Mouse (Mus musculus) thymus, adult 2 months (tissue): ENCODE data around the gene Tgm3. TPM values are rescaled to one million over a fixed set of nuclear protein-coding genes. Genes with fewer than 3 reads are reported as not detected.

Experiments
- DNase-seq: peaks from one replicate; pipeline ENCODE4 v3.0.0; 2021
- H3K27ac ChIP-seq: fragments of 200-500 bp; 2 replicates; pipeline ENCODE4 v1.5.1; 2012; ENCODE audit warnings: low read length, control low read depth; ENCODE audit not compliant: control insufficient read depth, insufficient read depth
- H3K27me3 ChIP-seq: fragments of 200-500 bp; 2 replicates; pipeline ENCODE4 v1.6.1; 2012; ENCODE audit warnings: mild to moderate bottlenecking, low read length, moderate library complexity, mixed read lengths; ENCODE audit not compliant: control insufficient read depth, insufficient read depth
- H3K36me3 ChIP-seq: fragments of 200-500 bp; 2 replicates; pipeline ENCODE4 v1.6.1; 2012; ENCODE audit warnings: mild to moderate bottlenecking, low read length, moderate library complexity; ENCODE audit not compliant: control insufficient read depth, insufficient read depth
- H3K4me1 ChIP-seq: fragments of 200-500 bp; replicated peaks from 2 replicates; pipeline ENCODE4 v1.6.1; 2012; ENCODE audit warnings: low read length; ENCODE audit not compliant: control insufficient read depth, insufficient read depth
- H3K4me3 ChIP-seq: fragments of 200-500 bp; 2 replicates; pipeline ENCODE4 v1.5.1; 2012; ENCODE audit warnings: mild to moderate bottlenecking, low read length, control low read depth, moderate library complexity; ENCODE audit not compliant: control insufficient read depth, insufficient read depth
- CTCF ChIP-seq: fragments of 200-500 bp; IDR thresholded peaks from 2 replicates; pipeline ENCODE4 v1.5.1; 2012; ENCODE audit warnings: mild to moderate bottlenecking, control low read depth, low read length, moderate library complexity, borderline replicate concordance; ENCODE audit not compliant: control insufficient read depth, poor library complexity, insufficient read depth; ENCODE audit errors: extremely low read depth
- POLR2A ChIP-seq: fragments of 200-500 bp; IDR thresholded peaks from 2 replicates; pipeline ENCODE4 v1.6.1; 2012; ENCODE audit warnings: mild to moderate bottlenecking, low read length, control low read depth, moderate library complexity; ENCODE audit not compliant: control insufficient read depth, poor library complexity, insufficient read depth; ENCODE audit errors: extremely low read depth
- WGBS: fragments of 180-500 bp; shearing (Covaris S2); methylation state at CpG from one replicate; pipeline ENCODE4 v1.1.7; 2018; 5-methylcytosine and 5-hydroxymethylcytosine counted together
- polyA plus RNA-seq: library from polyadenylated mRNA; depleted of rRNA; stranded (reverse); fragments of >200 nt; gene quantifications from 2 replicates; pipeline ENCODE4 v1.2.3, GENCODE M21; 2012

The Tgm3 gene
- polyA plus RNA-seq, 1 experiment, result 0.81 TPM

DNA sequence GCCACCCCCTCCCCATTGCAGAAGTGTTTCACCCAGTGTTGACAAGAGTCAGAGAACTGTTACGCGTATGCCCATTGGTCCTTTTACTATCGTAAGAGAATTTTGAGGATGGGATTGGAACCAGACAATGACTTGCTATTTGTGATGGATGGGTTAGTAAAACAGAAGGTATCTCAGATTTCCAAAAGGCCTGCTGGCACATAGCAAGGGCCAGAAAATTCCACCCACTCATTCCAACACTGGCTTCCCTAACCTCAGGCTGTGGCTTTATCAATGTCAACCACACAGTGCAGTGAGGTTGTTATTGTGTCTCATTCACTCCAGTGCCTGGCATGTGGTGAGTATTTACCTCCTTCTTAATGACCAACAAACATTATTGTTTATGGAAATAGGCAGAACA lies 11.5 kb upstream of the Tgm3 start:
- DNase-seq, result no peak
- Histone ChIP-seq H3K27ac (no peak overlapping the region), H3K27me3 (no peaks in the 10 kb centered on the region), H3K36me3 (no peaks in the 10 kb centered on the region), H3K4me1 (no peaks in the 10 kb centered on the region), H3K4me3 (no peak overlapping the region)
- 100% methylated on average over 3 of the region's 3 CpGs for WGBS
- TF ChIP-seq POLR2A, result no peak

DNA sequence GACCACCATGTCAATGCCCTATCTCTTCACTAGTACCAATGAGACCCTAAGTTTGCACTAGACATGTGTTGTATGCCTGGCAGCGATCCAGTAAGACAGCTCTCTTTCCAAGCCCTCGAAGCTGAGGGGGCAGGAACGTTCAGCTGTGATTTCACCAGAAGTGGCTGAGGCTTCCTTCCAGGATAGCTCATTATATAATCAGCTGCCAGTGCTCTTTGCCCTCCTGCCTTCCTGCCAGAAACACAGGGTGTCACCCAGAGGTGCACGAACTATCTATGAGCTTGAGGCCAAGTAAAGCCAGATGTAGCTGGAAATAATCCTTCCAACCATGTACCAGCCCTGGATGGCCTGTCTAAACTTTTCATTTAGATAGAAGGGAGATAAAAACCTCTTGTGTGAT lies 8.1 kb upstream of the Tgm3 start:
- WGBS, result 42% methylated on average over 4 of the region's 4 CpGs
- no peak overlapping the region for H3K27ac ChIP-seq
- no peaks in the 10 kb centered on the region for H3K27me3 ChIP-seq
- no peaks in the 10 kb centered on the region for H3K36me3 ChIP-seq
- TF ChIP-seq POLR2A (no peak), CTCF (no peak)
- no peak overlapping the region for H3K4me3 ChIP-seq
- no peaks in the 10 kb centered on the region for H3K4me1 ChIP-seq
- DNase-seq, result no peak

DNA sequence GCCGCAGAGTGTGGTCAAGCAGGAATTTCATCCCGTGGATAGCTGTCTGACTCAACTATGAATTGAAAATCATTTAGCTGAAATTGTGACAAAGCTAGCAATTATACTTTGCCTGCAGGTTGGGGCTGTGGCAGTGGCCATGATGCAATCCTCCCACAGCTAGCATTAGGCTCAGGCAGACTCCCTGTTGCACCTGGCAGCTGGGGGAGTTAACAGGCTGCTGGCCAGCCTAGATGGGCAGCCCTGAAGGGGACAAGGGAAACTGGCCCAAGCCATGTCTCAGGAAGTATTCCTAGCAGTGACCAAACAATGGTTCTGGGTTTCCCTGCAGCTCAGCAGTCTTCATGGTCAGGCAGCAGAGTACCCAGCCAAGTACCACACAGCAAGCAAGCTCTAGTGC lies 2.8 kb upstream of the Tgm3 start:
- Histone ChIP-seq H3K27me3 (no peaks in the 10 kb centered on the region), H3K27ac (no peak overlapping the region), H3K4me3 (no peak overlapping the region), H3K36me3 (no peaks in the 10 kb centered on the region), H3K4me1 (no peaks in the 10 kb centered on the region; the same call in 1 of the 2 replicates)
- 91% methylated on average over 2 of the region's 2 CpGs for WGBS
- no peak for TF ChIP-seq CTCF
- no peak for TF ChIP-seq POLR2A
- no peak for DNase-seq

DNA sequence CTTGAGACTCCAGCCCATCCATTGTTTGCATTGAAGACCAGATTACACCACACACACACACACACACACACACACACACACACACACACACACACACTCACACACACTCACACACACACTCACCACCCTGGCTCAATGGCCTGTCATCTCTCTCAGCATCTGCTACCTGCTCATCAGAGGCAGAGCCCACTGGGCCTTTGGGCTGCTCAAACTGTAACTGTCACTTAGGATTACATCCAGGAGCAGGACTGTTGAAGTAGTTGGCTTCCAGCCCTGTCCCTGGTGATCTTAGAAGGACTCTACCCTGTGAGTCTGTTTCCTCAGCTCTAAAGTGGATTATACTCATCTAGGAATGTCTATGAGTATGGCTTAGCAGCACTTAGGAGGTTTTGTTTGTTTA lies 1.5 kb downstream of the Tgm3 start:
- DNase-seq, result no peak
- H3K36me3 ChIP-seq, result no peaks in the 10 kb centered on the region
- TF ChIP-seq CTCF (no peak), POLR2A (no peak)
- peaks cover 2% of the 10 kb centered on the region; the same call in 1 of the 2 replicates for H3K4me1 ChIP-seq
- no peak overlapping the region for H3K4me3 ChIP-seq
- H3K27ac ChIP-seq, result no peak overlapping the region
- H3K27me3 ChIP-seq, result no peaks in the 10 kb centered on the region

DNA sequence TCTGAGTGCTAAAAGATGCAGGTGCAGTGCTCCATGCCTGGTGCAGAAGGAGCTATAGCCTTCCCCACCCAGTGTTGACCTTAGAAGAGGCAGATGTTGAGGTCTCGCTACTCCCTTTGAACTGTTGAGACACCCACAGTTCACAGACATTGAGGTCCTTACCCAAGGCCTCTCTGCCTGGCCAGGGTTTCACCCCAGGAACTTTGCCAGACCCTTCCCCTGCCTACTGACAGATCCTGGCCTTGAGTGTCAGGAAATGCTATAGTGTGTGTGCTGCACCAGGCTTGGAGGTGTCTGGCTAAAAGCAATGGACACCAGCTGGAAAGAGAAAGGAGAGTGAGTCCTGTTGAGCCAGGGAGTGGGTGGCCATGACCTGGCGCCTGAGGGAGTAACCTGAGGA lies 3.0 kb downstream of the Tgm3 start:
- no peak for DNase-seq
- Histone ChIP-seq H3K27ac (no peak overlapping the region), H3K4me1 (peaks cover 2% of the 10 kb centered on the region; the same call in 1 of the 2 replicates), H3K36me3 (no peaks in the 10 kb centered on the region), H3K4me3 (no peak overlapping the region), H3K27me3 (no peaks in the 10 kb centered on the region)
- no peak for TF ChIP-seq POLR2A
- no peak for TF ChIP-seq CTCF
- 43% methylated on average over 2 of the region's 2 CpGs for WGBS

DNA sequence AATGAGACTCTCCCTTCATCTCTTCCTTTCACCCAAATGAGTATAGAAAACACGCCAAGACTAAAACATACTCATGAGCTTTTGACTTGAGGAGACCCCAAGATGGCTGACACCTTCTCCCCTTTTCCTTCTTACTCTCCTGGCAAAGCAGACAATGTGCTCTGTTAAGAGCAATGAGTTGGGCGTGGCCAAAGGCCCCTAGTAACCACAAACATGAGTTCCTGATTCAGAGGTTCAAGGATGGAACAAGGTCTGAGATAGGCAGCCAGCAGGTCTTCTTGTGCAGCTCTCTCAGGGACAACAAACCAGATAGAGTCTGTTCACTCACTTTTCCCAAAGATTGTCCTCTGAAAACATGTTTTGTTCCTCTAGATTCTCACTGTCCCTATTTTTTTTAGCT lies 5.9 kb downstream of the Tgm3 start:
- TF ChIP-seq CTCF (no peak), POLR2A (no peak)
- Histone ChIP-seq H3K4me3 (no peak overlapping the region), H3K4me1 (peaks cover 2% of the 10 kb centered on the region; the same call in 1 of the 2 replicates), H3K27me3 (no peaks in the 10 kb centered on the region), H3K36me3 (no peaks in the 10 kb centered on the region), H3K27ac (no peak overlapping the region)
- no peak for DNase-seq
- 71% methylated on average over 2 of the region's 2 CpGs for WGBS

DNA sequence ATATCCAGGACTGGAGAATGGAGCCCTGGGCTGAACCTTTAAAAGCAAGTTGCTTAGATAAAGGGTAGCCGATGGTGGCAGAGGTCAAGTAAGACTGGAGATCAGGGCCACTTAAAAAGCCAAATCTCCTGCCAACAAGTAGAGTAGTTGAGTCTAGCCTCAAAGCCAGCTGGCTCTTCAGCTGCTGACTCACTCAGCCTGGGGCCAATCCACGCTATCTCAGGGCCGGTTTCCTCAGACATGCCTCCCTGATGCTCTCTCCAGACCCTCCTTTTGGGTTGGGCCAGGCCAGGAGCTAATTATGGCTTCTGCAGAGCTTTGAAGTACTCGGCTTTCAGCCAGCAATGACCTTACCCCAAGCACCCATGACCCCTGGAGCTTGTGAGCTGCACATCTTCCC lies 15.7 kb downstream of the Tgm3 start:
- 83% methylated on average over 4 of the region's 4 CpGs for WGBS
- no peak overlapping the region for H3K27ac ChIP-seq
- H3K27me3 ChIP-seq, result no peaks in the 10 kb centered on the region
- H3K4me1 ChIP-seq, result no peaks in the 10 kb centered on the region
- no peaks in the 10 kb centered on the region for H3K36me3 ChIP-seq
- no peak for TF ChIP-seq CTCF
- no peak for TF ChIP-seq POLR2A
- H3K4me3 ChIP-seq, result no peak overlapping the region
- no peak for DNase-seq
